Mouse (Mus musculus) lung, embryonic 14.5 days (tissue): ENCODE data around the gene Gpc6. TPM values are rescaled to one million over a fixed set of nuclear protein-coding genes. Genes with fewer than 3 reads are reported as not detected.

Experiments
- ATAC-seq: fragments of 200-750 bp; cut with Nextera tagmentation; 2 replicates; pipeline ENCODE4 v1.8.0; 2017; ENCODE audit warnings: mild to moderate bottlenecking, moderate TSS enrichment, moderate library complexity; ENCODE audit not compliant: insufficient read depth
- DNase-seq: peaks from one replicate; pipeline ENCODE4 v3.0.0-alpha.2; 2015
- H3K27ac ChIP-seq: fragments of 300-500 bp; sonication (generic); 2 replicates; pipeline ENCODE4 v1.5.1; 2014; ENCODE audit warnings: low read depth, mild to moderate bottlenecking, moderate library complexity
- H3K27me3 ChIP-seq: fragments of 300-500 bp; sonication (generic); 2 replicates; pipeline ENCODE4 v1.6.1; 2014; ENCODE audit warnings: low read length, control low read depth; ENCODE audit not compliant: insufficient read depth
- H3K36me3 ChIP-seq: fragments of 300-500 bp; sonication (generic); 2 replicates; pipeline ENCODE4 v1.6.1; 2014; ENCODE audit warnings: control low read depth; ENCODE audit not compliant: insufficient read depth
- H3K4me1 ChIP-seq: fragments of 300-500 bp; sonication (generic); 2 replicates; pipeline ENCODE4 v1.6.1; 2014; ENCODE audit warnings: antibody characterized with exemption, control low read depth; ENCODE audit not compliant: insufficient read depth
- H3K4me2 ChIP-seq: fragments of 300-500 bp; sonication (generic); 2 replicates; pipeline ENCODE4 v1.6.1; 2014; ENCODE audit warnings: mild to moderate bottlenecking
- H3K4me3 ChIP-seq: fragments of 300-500 bp; sonication (generic); 2 replicates; pipeline ENCODE4 v1.5.1; 2014; ENCODE audit warnings: low read depth, low read length
- H3K9ac ChIP-seq: fragments of 300-500 bp; sonication (generic); 2 replicates; pipeline ENCODE4 v1.6.1; 2014
- H3K9me3 ChIP-seq: fragments of 300-500 bp; sonication (generic); 2 replicates; pipeline ENCODE4 v1.6.1; 2016; ENCODE audit warnings: low read depth, low read length, control low read depth
- CTCF ChIP-seq: IDR thresholded peaks from 2 replicates; pipeline ENCODE4 v1.5.1; 2016; ENCODE audit warnings: antibody characterized with exemption, low read depth
- WGBS: fragments of 180-500 bp; shearing (Covaris S2); extraction: QIAGEN DNeasy Blood & Tissue Kit; methylation state at CpG from one replicate; pipeline ENCODE4 v1.1.7; 2014; 5-methylcytosine and 5-hydroxymethylcytosine counted together
- polyA plus RNA-seq: library from polyadenylated mRNA; unstranded; fragments of >200 nt; fragmentation: Nextera tagmentation; extraction: Ambion mirVana; gene quantifications from 2 replicates; pipeline ENCODE4 v1.2.1, GENCODE M21; 2014

Gpc6 gene
- polyA plus RNA-seq, 1 experiment from 2014 or later, result 38.9 TPM

DNA sequence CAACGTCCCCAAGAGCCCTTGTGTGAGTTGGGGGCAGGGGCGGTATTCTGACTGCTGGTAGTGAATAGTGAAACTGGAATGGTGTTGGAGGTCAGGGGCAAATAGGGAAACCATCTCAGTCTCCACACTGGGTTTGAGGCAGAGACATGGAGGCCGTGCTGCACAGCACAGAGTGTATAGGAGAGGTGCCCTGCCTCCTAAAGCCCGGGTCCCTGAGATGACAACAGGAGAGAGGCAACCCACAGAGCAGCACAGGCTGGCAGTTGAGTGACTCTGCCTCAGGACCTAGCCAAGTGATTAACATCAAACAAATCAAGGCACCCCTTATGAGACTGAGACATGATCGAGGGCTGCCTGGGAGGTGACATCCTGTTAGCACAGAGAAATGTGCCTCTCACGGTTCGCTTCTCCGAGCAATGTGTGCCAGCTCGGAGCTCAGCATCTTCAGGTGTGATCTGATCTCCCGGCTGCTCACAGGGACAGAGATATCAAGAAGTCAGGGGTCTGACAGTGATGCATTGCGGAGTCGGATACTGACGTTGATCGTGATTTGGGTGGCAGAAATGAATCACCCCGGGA, 860.5 kb downstream of the Gpc6 start:
- no peak for DNase-seq
- H3K36me3 ChIP-seq, result 0 out of 2 replicates have a peak, but pooled peaks cover 4% of the 10 kb centered on the region
- no peak for ATAC-seq
- no peak for TF ChIP-seq CTCF
- no peaks in the 10 kb centered on the region for H3K27me3 ChIP-seq
- 57% methylated on average over 15 of the region's 15 CpGs for WGBS
- no peak overlapping the region for H3K9ac ChIP-seq
- H3K4me1 ChIP-seq, result no peaks in the 10 kb centered on the region
- no peaks in the 10 kb centered on the region for H3K9me3 ChIP-seq
- no peak overlapping the region for H3K4me2 ChIP-seq
- no peak overlapping the region for H3K27ac ChIP-seq
- no peak overlapping the region for H3K4me3 ChIP-seq

DNA sequence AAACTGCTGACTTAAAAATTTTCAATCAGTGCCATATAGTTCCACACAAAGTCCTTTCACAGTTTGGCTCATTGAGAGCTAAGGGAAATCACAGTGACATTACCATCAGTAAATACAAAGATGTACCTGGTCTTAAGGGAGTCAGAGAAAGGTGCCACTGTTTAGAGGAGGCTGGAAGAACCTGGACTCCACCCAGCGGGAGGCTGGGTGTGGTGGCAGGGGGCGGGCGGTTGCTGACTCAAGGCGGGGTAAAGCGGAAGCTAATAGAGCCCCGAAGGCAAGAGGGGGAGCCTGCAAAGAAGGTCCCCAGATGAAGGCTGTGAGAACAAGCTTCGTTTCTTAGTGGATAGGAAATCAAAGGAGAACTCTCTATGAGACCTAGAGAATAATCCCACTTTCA, 861.5 kb downstream of the Gpc6 start:
- no peaks in the 10 kb centered on the region for H3K4me1 ChIP-seq
- H3K4me3 ChIP-seq, result no peak overlapping the region
- no peak overlapping the region for H3K4me2 ChIP-seq
- 0 out of 2 replicates have a peak, but pooled peaks cover 4% of the 10 kb centered on the region for H3K36me3 ChIP-seq
- 59% methylated on average over 7 of the region's 7 CpGs for WGBS
- no peaks in the 10 kb centered on the region for H3K9me3 ChIP-seq
- no peak for DNase-seq
- no peak for ATAC-seq
- H3K27ac ChIP-seq, result no peak overlapping the region
- no peaks in the 10 kb centered on the region for H3K27me3 ChIP-seq
- no peak overlapping the region for H3K9ac ChIP-seq
- TF ChIP-seq CTCF, result no peak

DNA sequence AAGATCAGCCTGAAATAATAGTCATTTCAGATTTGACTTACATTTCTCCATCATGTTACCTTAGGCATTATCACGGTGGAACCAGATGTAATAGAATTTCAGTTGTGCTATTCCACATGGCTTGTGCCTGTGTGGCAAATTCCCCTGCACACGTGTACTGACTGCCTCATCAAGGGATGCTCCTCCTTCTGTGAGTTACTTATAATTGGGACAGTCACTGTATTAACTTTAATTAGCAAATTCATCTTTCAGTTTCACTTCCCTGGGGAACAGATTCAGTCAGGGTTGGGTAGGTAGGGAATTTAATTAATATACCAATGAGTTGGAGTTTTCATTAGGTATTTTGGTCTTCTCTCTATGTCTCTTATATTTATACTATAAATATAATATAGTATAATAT, 869.8 kb downstream of the Gpc6 start:
- WGBS, result 87% methylated on average over 2 of the region's 2 CpGs

DNA sequence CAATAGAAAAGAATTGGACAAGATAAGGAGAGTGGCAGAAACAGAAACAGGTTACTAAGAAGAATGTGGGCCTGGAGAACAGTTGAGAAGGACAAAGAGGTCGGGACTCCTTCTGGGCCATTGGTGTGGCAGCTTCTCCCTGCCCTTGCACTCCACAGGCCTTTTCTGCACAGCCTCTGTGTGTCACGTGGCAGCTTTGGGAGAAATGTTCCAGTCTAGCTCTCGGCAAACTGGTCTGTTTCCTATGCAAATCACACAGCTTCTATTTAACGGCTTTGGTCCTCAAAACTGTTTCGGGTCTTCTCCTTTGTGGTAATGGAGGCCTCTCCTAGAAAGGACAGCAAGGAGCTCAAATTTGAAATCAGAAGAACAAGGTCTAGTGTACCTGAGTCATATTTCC, 871.5 kb downstream of the Gpc6 start:
- H3K9ac ChIP-seq, result no peak overlapping the region
- DNase-seq (no peak), ATAC-seq (no peak)
- H3K36me3 ChIP-seq, result no peaks in the 10 kb centered on the region
- no peaks in the 10 kb centered on the region for H3K27me3 ChIP-seq
- no peak for TF ChIP-seq CTCF
- H3K9me3 ChIP-seq, result no peaks in the 10 kb centered on the region
- H3K4me2 ChIP-seq, result no peak overlapping the region
- no peaks in the 10 kb centered on the region for H3K4me1 ChIP-seq
- H3K4me3 ChIP-seq, result no peak overlapping the region
- H3K27ac ChIP-seq, result no peak overlapping the region
- 80% methylated on average over 5 of the region's 5 CpGs for WGBS

More for the DNA sequence above, 869.8 kb downstream of the Gpc6 start:
- no peaks in the 10 kb centered on the region for H3K27me3 ChIP-seq
- H3K36me3 ChIP-seq, result no peaks in the 10 kb centered on the region
- H3K9me3 ChIP-seq, result no peaks in the 10 kb centered on the region
- no peaks in the 10 kb centered on the region for H3K4me1 ChIP-seq
- ATAC-seq (no peak), DNase-seq (no peak)
- no peak overlapping the region for H3K4me3 ChIP-seq
- TF ChIP-seq CTCF, result no peak
- no peak overlapping the region for H3K27ac ChIP-seq
- no peak overlapping the region for H3K4me2 ChIP-seq
- H3K9ac ChIP-seq, result no peak overlapping the region

DNA sequence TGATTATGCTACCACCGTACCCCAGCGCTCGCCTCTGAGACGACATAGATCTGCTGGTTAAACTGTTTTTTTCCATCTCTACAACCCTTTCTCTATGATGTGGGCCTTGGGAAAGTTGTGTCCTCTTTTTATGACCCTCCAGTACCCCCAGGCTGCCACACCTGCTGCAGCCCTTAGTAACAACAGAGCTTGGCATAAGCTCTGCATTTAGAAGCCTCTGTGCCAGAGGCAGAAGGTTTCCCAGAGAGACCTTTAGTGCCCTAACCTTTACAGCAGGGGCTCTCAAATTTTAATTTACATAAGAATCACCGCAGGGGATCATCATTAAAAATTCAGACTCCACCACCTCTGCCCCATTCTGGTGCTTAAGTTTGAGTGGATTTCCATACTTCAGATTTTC, 875.3 kb downstream of the Gpc6 start:
- no peak overlapping the region for H3K9ac ChIP-seq
- DNase-seq (no peak), ATAC-seq (no peak)
- no peak overlapping the region for H3K4me3 ChIP-seq
- no peaks in the 10 kb centered on the region for H3K9me3 ChIP-seq
- H3K4me1 ChIP-seq, result no peaks in the 10 kb centered on the region
- no peaks in the 10 kb centered on the region for H3K27me3 ChIP-seq
- 89% methylated on average over 5 of the region's 5 CpGs for WGBS
- H3K36me3 ChIP-seq, result no peaks in the 10 kb centered on the region
- no peak for TF ChIP-seq CTCF
- H3K4me2 ChIP-seq, result no peak overlapping the region
- H3K27ac ChIP-seq, result no peak overlapping the region

DNA sequence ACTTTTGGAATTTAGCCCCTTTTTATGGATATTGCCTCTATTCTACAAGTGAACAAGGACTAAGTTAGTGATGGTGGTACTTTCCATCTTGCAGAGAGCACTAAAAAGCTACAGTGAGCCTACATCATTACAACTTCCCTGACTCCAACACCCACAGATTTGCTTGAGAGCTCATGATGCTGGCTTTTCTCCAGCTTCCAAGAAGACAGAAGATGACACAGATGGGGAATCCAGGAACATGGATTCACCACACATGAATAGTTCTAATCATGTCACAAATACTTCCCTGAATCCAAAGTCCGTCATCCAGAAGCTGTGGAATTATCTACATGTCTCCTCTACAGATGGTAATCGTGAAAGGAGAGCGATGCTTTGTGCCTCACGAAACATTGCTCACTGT, 882.7 kb downstream of the Gpc6 start:
- Histone ChIP-seq H3K9ac (no peak overlapping the region), H3K36me3 (no peaks in the 10 kb centered on the region), H3K27ac (no peak overlapping the region), H3K4me3 (no peak overlapping the region), H3K4me1 (no peaks in the 10 kb centered on the region), H3K9me3 (no peaks in the 10 kb centered on the region), H3K4me2 (no peak overlapping the region), H3K27me3 (no peaks in the 10 kb centered on the region)
- WGBS, result 77% methylated on average over 4 of the region's 4 CpGs
- DNase-seq, result no peak
- ATAC-seq, result no peak
- TF ChIP-seq CTCF, result no peak

DNA sequence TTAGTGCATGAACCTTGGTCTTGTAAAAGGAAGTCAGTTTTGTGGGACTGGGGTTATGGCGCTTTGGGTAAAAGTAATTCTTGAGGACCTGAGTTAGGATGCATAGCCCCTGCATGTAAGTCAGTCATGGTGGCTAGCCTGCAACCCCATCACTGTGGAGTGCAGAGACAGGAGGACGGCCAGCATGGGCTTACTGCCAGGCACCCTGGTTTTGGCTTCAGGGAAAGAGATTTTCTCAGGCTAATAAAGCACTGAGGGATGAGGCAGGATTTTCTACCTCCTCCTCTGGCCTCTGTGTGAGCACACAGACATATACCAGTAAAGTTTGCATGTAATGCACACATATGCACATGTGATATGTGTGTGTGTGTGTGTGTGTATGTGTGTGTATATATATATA, 883.2 kb downstream of the Gpc6 start:
- Histone ChIP-seq H3K27ac (no peak overlapping the region), H3K9me3 (no peaks in the 10 kb centered on the region), H3K4me2 (no peak overlapping the region), H3K4me1 (0 out of 2 replicates have a peak, but pooled peaks cover under 1% of the 10 kb centered on the region), H3K9ac (no peak overlapping the region), H3K36me3 (no peaks in the 10 kb centered on the region), H3K27me3 (no peaks in the 10 kb centered on the region), H3K4me3 (no peak overlapping the region)
- WGBS, result 89% methylated on average over 2 of the region's 2 CpGs
- DNase-seq (no peak), ATAC-seq (no peak)
- no peak for TF ChIP-seq CTCF
